Mouse (Mus musculus) layer of hippocampus, postnatal 36 days (tissue): ENCODE measurements at regions not wholly inside any gene's neighbourhood (a gene's known extent, or its start where the extent isn't known, plus 50 kb on each side); places are given as distances from the start of the nearest gene placed in this dataset.
"Not testable (repeated sequence)": the region's sequence is repeated elsewhere in the genome, so short reads cannot be mapped to it uniquely, and the experiment has no call there.

Source experiments
- DNase-seq, 2 experiments: peaks; one replicate each; pipeline ENCODE4 v3.0.0; 2022

DNA sequence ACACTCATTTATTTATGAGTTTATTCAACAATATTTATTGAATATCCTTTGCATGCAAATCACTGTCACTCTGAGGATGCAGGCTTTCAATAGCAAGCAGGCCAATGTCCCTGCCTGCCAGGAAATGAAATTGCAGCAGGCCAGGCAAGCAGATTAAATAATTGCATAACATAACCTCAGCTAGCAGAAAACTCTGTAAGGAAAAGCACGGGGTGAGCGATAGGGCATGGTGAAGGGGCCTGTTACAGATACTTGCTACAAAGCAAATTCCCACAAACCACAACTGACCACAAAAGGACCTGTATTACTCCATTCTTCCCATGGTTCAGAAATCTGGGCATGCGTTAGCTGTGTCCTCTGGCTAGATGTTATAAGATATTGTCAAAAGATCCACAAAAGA is 509.8 kb downstream of the Bnc2 start:
- DNase-seq = no peak

DNA sequence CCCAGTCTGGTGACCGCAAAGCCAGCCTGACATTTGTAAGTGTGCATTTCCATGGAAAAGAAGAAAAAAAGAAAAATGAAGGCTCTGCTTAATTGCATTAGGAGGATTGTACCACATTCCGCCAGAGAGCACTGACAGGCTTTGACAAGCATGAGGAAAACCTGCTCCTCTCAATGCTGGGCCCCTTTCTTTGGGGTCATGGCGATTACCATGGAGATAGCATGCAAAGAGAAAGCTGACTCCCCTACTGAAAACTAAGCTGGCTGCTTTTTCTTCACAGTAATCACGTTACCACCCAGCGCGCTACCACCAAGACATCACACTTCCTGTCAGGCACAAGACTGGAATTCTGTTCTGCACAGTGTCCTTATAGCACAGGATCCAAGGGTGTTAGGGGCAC is 502.2 kb downstream of the Bnc2 start:
- no peak for DNase-seq

DNA sequence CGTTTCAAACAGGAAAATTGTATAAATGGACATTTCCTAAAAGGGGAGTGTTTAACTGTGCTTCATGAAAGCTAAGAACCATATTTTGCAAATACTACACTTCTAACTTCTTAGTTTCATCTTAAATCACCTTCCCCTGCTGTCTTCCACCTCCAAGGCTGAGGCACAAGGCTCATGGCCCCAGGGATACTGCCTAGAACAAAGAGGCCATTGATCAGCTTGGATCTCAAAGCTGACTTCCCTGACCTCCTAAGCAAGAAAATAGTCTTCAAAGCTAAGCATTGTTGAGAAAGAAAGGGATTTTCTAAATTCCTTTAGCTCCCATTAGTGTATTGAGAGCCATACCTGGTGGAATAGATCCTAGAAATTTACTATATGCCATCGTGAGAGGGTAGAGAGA is 501.6 kb downstream of the Bnc2 start:
- no peak for DNase-seq

DNA sequence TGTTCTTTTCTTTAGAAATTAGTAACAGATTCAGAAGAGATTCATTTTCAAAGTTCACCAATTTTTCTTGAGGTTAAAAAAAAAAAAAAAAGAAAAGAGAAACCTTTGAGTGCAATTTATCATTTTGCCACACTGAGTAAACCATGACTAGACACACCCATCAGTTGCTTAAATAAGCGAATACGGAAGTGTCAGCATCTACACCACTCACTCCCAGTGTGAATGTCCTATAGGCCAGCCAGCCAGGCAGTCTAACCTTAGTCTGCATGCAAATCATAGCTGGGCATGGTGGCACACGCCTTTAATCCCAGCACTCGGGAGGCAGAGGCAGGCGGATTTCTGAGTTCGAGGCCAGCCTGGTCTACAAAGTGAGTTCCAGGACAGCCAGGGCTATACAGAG is 498.6 kb downstream of the Bnc2 start:
- DNase-seq = not testable (repeated sequence)

DNA sequence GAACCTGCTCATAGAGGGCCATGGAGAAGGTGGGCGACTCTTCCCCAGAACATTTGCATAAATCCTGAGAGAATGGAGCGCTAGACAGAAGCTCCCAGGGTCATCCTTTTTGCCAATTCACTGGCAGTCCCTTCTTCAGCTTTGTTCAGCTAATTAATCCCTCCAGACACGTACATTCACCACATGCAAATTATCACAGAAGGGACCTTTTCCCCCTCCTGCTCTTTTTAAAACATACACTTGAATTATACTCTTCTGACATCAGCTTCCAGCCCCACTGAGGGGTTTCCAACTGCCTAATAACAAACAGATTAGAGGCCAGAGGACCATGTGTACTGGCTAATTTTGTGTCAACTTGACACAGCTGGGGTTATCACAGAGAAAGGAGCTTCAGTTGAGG is 497.2 kb downstream of the Bnc2 start:
- DNase-seq = no peak

DNA sequence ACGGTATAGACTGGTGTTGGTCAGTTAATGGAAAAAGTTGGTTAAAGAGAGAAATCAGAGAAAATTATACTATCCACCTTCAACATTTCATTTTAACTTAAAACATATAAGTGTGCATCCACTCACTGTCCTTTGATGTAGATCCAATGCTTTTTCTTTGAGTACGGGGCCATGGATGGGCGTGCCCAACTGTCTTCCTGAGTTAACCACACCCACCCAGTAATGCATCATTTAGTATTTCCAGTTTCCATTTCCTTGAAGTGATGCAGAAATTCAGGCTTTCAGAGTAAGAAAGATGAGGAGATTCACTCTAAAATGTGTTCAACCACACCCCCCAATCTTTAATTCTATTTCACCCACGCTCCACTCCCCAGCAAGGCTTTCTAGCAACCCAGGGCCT is 490.6 kb downstream of the Bnc2 start:
- no peak for DNase-seq

DNA sequence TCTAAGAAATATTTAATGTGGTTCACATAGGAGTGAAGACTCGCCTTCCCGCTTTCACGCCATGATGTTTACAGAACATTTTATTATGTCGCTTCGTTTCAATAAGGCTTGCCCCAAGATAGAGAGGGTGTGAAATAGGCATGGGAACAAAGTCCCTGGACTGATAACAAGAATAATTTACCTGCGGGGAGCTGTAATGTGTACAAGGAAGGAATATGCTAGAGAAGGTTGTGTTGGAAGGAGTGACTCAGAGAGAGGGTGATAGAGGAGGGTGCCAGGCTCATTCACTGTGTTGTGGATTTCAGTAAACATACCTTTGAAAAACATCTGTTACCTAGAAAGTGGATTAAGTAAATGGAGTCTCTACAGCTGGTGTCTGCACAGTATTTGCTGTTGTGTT is 490.2 kb downstream of the Bnc2 start:
- no peak for DNase-seq

DNA sequence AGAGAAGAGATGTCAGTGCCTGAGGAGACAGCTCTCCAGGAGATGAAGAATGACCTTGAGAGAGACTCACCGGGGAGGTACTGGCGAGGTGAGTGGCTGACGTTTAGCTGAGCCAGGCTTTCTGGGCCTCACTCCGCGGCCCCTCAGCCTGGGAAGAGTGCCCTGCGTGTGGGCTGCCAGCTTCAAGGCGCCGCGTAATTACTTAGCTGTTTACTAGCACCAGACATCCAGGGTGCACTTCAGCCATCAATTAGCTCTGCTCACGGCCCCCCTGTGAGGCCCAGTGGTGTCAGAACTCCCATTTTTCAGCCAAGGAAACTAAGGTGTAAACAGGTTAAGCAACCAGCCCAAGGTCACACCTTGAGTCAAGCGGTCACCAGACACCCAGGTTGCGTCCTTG is 485.8 kb downstream of the Bnc2 start:
- no peak for DNase-seq

DNA sequence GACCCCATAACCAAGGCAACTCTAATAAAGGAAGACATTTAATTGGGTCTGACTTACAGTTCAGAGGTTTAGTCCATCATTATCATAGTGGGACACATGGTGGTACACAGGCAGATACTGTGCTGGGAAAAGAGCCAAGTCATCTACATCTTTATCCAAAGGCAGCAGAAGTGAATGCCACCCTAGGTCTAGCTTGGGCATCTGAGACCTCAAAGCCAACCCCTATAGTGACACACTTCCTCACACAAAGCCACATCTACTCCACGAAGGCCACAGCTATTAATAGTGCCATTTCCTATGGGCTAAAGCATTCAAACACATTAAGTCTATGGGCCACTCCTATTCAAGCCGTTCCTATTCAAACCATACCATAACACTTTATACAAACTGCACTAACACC is 483.8 kb downstream of the Bnc2 start:
- DNase-seq = no peak

DNA sequence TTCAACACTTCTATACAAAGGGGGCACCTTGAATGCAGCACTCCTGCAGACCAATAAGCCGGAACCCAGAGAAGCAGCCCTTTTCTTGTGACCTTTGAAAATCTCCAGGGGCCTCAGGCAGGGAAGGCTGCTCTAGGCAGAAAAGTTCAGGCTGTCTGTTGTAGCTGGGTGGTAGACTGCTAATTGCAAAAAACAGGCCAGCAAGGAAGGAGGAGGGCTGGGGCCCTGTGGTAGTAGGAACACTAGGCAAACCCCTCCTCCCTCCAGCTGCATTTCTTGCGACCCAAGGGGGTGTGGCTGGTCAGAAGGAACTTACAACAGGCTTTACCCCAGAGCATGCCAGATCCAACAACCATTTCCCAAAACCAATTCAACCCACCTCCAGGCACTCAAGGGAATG is 482.8 kb downstream of the Bnc2 start:
- DNase-seq = no peak

DNA sequence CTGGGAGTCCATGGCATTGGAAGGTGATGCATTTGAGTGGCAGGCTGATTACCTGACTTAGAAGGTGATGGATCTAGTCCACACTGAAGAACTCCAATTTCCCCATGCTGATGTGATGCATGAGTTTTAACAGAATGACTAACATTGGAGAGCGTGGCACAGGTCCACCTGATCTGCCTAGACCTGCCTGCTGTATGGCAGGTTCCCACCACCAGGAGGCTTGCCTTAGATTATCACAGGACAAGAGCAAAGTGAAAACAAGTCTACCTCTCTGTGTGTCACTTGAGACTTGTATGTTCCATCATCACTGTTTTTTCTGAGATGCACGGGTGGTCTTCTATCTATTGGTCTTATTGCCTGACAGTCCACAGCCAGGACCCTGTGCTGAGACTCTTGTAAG is 478.3 kb downstream of the Bnc2 start:
- DNase-seq = no peak

DNA sequence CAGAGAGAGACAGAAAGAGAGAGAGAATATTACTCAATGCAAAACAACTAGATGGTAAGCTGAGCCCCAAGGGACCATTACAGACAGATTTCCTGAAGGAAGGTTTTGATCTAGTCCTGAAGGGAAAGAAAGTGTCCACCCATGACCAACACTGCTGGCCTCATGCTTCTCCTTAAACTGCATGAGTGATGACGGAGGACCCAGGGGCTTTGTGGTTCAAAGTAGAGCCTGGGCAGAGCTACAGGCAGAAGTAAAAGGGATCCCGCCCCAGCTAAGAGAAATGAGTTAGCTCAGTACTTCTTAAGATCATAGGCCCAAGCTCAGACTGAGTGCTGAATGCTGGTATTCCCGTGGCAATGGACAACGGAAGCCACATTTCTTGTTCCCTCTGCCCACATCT is 476.9 kb downstream of the Bnc2 start:
- DNase-seq = no peak

DNA sequence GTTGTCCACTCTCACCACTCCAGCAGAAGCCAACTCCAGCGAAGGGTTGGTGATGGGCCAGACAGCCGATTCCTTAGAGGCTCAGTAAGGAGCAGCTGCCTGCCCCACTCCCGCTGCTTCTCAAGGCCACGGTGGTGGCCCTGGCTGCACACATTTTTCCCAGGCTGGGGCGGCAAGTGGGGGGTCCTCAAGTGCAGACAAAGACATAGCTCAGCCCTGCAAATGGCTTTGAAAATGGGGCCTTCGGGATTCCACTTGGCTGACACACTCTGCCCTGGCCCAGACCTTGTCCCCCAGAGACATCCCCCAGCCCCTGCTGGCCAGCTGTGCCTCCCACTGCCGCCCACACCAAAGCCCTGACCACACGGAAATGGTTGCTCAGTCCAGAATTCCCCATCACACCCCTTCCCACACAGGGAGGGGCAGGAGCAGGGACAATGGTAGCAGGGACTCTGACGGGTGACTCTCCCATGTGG is 475.9 kb downstream of the Bnc2 start:
- no peak for DNase-seq

DNA sequence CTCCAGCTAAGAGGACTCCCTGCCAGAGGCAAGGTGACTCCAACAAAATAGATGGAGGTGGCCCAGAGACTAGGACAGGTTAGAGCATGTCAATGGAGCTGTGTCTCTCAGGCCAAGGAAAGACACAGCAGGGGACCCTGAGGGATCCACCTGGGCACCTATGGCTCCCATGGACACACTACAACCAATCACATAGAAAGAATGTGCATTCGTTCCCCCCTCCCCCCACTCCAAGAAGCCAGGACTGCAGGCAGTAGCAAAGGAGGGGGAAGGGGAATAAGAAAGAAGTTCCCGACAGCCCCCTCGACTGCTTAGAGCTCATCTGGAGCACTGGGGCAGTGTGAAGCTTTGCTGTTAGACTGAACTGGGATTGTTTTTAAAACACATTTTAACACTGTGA is 474.1 kb downstream of the Bnc2 start:
- DNase-seq = no peak

DNA sequence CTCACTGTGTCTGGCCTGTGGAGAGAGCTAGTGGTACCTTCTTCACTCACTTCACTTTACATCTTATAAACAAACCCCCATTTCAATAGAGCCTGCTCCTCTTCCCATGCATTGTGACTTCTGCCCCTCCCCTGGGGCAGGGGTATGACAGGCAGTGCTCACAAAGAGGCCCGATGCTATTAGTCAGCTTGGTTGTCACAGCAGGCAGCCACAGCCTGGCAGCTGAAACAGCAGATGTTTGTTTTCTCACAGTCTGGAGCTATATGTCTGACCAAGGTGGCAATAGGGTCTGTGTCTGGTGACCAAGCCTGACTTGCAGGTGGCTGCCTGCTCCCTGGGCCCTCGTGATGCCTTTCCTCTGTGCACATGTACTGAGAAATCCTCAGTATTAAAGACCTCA is 472.8 kb downstream of the Bnc2 start:
- no peak for DNase-seq

DNA sequence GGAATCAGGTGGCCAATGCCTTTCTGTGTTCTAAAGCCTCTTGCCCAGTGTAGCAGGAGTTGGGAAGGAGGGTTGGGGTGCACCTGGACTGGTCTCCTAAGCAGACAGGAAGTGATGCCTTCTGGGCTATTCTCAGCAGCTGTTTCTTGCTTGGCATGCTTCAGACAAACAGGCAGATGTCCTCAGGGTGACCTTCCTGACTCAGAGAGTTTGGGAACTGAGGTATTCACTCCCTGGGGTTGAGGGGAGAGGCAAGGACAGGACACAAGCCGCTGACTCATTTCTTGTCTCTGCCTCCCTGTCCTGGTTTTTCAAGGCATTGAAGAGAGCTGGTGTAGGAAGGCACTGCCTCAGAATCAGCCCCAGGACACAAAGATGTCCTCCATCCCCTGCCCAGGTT is 471.4 kb downstream of the Bnc2 start:
- DNase-seq = no peak

DNA sequence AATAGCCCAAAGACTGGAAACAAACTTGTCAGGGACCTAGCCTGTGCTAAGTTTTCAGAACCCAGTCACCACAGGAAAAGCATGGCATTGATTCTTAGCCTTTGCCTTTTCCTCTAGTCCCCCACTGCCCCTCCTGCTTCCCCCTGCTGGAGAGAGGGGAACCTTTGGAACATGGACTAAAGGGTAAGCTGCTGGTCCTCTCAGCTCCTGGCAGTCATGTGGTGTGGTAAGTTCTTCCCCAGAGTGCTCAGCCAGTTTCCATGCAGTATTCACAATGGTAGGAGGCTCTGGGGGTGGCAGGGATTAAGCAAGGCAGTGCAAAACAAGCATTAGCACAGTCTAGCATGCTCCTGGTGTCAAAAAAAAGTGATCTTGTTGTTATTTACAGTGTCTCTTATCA is 470.3 kb downstream of the Bnc2 start:
- DNase-seq = no peak

DNA sequence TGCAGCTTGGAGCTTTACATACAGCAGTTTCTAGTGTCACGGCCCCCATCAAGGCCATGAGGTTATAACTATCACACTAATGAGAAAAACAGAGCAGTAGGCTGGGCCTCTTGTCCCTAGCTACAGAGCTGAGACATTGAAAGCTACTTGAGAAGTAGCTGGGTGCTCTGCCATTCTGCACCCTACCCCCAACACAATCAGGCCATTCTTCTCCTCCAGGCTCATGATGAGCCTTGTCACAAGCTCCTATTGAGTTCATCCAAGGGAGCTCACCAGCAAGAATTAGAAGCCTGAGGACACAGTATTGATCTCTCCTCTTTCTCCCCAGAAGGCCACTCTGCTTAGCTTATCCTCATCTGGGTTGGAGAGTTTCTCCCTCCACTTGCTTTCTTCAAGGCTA is 466.9 kb downstream of the Bnc2 start:
- no peak for DNase-seq

DNA sequence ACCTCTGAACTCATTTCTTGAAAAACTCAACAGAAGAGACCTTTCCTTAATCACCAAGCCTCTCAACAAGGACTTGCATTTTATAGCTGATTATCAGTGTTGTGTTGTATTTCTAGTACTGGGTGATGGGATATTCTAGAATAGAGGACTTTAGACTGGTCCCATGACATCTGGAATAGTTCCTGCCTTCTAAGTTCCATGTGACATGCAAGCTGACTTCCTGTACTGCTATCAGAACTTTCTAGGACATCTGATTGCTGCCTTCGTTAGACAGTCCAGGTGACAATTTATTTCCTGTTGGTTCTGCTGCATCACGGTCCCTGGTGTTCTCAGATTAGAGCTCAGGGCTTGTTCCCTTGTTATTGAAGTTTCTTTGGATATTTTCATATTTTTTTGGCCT is 465.5 kb downstream of the Bnc2 start:
- DNase-seq = no peak

DNA sequence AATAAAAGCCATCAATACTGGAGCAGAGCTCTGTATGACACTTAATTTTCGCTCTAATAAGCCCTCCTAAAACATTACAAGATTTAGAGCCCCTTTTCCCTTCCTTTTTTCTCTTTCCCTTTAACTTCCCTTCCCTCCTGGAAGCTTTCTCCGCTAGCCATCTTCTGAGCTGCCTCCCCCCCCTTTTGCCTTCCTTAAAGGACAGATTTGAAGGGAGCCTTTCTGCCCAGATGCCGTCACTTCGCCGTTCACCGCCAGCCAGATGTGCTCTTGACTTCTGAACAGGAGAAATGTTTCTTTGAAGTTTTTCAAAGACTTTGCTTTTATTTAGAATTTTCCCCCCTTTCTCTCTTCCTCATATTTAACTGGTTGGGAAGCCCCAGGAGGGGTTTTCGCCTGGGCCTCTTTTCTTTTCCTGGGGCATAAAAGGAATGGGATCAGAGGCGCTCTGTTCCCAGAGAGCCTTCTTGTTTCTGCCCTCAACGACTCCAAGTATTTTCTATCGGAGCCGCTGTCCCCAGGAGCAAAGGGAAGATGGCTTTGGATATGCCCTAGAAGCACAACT is 463.7 kb downstream of the Bnc2 start:
- no peak for DNase-seq

DNA sequence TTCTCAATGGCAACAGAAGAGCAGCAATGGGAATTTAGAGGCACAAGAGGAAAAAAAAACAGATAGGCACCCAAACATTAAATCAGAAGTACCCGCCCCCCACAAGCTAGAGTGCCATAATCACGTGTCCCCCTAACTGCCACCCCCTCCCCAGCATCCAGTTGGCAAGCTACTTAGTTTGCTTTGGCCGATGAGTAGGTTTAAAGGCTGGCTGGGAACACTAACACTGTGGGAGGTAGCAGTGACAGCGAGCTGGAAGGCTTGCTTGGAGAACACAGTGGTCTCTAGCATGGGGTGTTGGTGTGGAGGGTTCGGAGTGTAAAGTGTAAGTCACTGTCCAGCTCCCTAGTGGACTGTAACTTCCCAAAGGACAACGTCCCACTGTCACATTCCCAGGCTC is 463.1 kb downstream of the Bnc2 start:
- peak; percentile 9 to 24 for DNase-seq

DNA sequence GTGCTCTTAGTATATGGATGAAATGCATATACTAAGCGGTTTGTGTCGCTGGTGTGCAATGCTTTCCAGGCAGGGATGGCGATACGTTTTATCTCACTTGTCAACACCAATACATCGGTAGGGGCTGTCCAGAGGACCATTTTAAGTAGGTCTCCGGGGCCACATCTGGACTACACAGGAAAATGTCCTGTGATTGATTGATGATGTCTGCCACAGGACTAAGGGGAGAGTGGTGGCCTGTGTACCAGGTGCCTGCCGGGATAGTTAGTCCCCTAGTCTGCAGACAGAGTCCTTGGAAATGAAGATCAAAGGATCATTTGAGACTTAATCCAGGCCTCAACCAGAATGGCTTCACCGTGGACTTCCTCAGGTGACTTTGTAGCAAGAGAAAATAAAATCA is 460.6 kb downstream of the Bnc2 start:
- DNase-seq = no peak

DNA sequence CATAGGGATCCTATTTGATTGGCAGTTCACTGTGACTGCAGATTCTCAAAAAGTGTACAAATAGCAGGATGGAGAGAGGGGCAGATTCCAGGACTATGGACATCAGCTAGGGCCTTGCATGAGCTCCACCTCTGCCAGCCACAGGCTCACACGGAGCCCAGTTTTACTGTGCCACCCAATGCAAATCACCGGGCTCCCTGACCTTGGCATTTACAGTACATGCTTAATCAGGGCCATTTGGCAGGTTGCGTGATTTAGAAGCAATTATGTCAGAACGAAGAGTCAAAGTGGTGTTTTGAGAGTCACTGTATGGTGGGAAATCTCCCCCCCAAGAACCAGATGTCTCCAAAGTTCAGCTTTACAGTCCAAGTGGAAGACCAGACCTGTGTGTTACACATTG is 456.1 kb downstream of the Bnc2 start:
- no peak for DNase-seq

DNA sequence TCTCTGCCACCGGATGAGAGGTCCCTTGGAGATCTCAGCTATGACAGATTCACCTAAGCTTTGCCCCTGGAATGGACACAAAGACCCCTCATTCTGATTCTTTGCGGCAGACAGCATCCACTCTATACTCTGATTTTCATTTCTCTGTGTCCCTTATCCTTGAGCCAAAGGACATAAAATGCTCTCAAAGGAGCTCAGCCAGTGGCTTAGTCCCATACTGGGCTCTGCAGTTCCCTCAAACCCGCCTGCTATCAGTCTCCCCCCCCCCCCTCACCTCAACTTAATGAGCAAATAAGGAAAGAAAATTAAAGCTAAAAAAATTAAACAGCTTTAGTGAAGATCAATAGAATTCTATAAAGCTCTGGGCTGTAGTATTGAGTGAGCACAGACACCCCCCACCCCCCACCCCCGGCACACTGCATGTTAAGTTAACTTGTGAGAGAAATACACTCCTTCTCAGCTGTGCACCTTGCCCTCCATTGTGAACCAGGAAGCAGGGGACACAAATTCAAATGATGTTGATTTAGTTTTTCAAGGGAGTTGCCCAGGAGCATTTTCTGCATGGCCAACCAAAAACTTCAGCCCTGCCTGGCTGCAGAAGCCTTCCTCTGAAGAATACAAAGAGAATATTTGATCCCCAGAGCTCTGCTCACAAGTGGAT is 452.9 kb downstream of the Bnc2 start:
- no peak for DNase-seq

DNA sequence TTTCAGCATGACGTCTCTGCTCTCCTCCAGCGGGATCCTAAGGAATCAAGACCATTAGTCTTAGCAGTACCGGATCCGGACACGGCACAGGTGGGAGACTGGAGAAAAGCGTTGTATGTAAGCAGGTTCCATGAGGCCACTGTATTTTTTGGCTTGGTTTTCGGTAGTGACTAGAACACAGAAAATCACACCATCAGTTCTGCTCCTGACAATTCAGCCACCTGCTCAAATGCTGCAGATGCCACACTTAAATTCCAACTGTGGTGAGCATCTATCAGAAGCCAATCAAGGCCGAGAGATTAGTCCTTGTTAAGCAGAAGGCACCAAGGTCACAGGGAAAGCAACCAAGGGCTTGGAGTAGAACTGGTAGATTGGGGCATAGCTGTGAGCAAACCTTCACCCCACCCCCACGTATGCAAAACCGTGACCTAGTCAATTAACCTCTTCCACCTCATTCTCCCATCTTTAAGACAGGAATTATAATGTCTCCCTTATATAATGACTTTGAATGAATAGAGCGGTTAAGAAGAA is 452.2 kb downstream of the Bnc2 start:
- DNase-seq = peak in 1 of 2 experiments; percentile 9
